Mouse (Mus musculus): ENCODE measurements around the gene Acmsd.

GRCm38 (mm10) chr1:127785882-127786281 lies 56.7 kb downstream of the Acmsd start:
- TF ChIP-seq EP300 (IDR thresholded peaks at IDR 0.05) (no peak), CTCF (IDR thresholded peaks at IDR 0.05) (no peak)

Data from lung, postnatal 0 days (tissue).